Mouse (Mus musculus) c-Kit-positive CD71-positive TER-119-negative erythroid progenitor cells, embryonic 14.5 days (primary cell): ENCODE data around the gene Tmprss6.

ENCODE experiments used
- DNase-seq: peaks from one replicate; pipeline ENCODE4 v3.0.0-alpha.2; 2013; ENCODE audit warnings: low read depth

Gene Tmprss6

GRCm38 (mm10) chr15:78482518-78482917, 14.1 kb upstream of the Tmprss6 start:
- no peak for DNase-seq

- no peak for DNase-seq
Measured at GRCm38 (mm10) chr15:78481448-78482000, 13.1 kb upstream of the Tmprss6 start.

GRCm38 (mm10) chr15:78480991-78481390, 12.6 kb upstream of the Tmprss6 start:
- DNase-seq: no peak

- DNase-seq: peak; percentile 4
Measured at GRCm38 (mm10) chr15:78480111-78480510, 11.7 kb upstream of the Tmprss6 start.

GRCm38 (mm10) chr15:78479470-78479869, 11.0 kb upstream of the Tmprss6 start:
- no peak for DNase-seq

GRCm38 (mm10) chr15:78478073-78478472, 9.6 kb upstream of the Tmprss6 start:
- DNase-seq: no peak

GRCm38 (mm10) chr15:78476878-78477277, 8.4 kb upstream of the Tmprss6 start:
- no peak for DNase-seq

GRCm38 (mm10) chr15:78475604-78476031, 7.2 kb upstream of the Tmprss6 start:
- DNase-seq: no peak

- DNase-seq: no peak
Measured at GRCm38 (mm10) chr15:78473442-78473841, 5.0 kb upstream of the Tmprss6 start.

GRCm38 (mm10) chr15:78471902-78472301, 3.5 kb upstream of the Tmprss6 start:
- DNase-seq: no peak

- no peak for DNase-seq
Measured at GRCm38 (mm10) chr15:78470495-78471276, 2.3 kb upstream of the Tmprss6 start.

- no peak for DNase-seq
Measured at GRCm38 (mm10) chr15:78467570-78467969, 864 bp downstream of the Tmprss6 start.

- no peak for DNase-seq
Measured at GRCm38 (mm10) chr15:78466809-78467208, 1.6 kb downstream of the Tmprss6 start.

- DNase-seq: no peak
Measured at GRCm38 (mm10) chr15:78462981-78463380, 5.5 kb downstream of the Tmprss6 start.

- DNase-seq: no peak
Measured at GRCm38 (mm10) chr15:78457193-78457592, 11.2 kb downstream of the Tmprss6 start.

GRCm38 (mm10) chr15:78456051-78456450, 12.4 kb downstream of the Tmprss6 start:
- no peak for DNase-seq

GRCm38 (mm10) chr15:78455168-78455567, 13.3 kb downstream of the Tmprss6 start:
- DNase-seq: no peak

GRCm38 (mm10) chr15:78452929-78453328, 15.5 kb downstream of the Tmprss6 start:
- DNase-seq: no peak

- no peak for DNase-seq
Measured at GRCm38 (mm10) chr15:78451201-78451600, 17.2 kb downstream of the Tmprss6 start.

GRCm38 (mm10) chr15:78450419-78450768, 18.0 kb downstream of the Tmprss6 start:
- no peak for DNase-seq

GRCm38 (mm10) chr15:78449694-78450418, 18.6 kb downstream of the Tmprss6 start:
- peak; percentile 48 for DNase-seq

GRCm38 (mm10) chr15:78449131-78449530, 19.3 kb downstream of the Tmprss6 start:
- DNase-seq: peak; percentile 27
